Mouse (Mus musculus) adrenal gland, adult 18-20 months (tissue): ENCODE results near the gene Vmn1r215. TPM values are rescaled to one million over a fixed set of nuclear protein-coding genes. Genes with fewer than 3 reads are reported as not detected.
"Not testable (repeated sequence)": the region's sequence is repeated elsewhere in the genome, so short reads cannot be mapped to it uniquely, and the experiment has no call there.

Source experiments
- DNase-seq, 2 experiments: peaks; one replicate each; pipeline ENCODE4 v3.0.0; 2021 to 2022; ENCODE audit warnings: low spot score in 2 of 2
- long read RNA-seq, 2 experiments: library from polyadenylated mRNA; stranded (forward); transcript quantifications; one replicate each; pipeline ENCODE4 v2.0.0; 2021
- total RNA-seq, 2 experiments: library from RNA; stranded (reverse); gene quantifications; 1 replicate in 1 of 2; 2 replicates in 1 of 2; pipeline ENCODE4 v1.2.3; 2021

The Vmn1r215 gene
- total RNA-seq = not detected
- long read RNA-seq, experiment 1 = 0 reads
- long read RNA-seq, experiment 2 = 0 reads

DNA sequence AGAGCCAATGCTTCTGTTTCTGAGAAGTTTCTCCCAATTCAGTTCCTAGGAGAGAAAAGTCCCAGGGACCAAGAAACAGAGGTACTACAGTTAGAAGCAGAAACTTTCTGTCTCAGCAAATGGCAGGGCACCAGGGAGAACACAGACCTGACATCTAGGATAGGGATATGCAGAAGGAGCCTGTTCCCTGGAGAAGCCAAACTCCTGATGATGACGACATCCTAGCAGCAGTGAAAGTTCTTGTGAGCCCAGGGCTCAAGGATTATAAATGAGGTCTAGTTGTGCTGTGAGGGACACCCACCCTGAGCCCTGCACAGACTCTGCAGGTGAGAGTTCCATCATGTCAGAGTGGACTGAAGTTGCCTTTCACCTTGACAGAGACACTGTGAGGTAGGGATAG, at the start of gene Vmn1r215:
Gene Vmn1r215, plus strand, starts transcription at position 301 of the 400 bp plus-strand sequence.
- DNase-seq = no peak

DNA sequence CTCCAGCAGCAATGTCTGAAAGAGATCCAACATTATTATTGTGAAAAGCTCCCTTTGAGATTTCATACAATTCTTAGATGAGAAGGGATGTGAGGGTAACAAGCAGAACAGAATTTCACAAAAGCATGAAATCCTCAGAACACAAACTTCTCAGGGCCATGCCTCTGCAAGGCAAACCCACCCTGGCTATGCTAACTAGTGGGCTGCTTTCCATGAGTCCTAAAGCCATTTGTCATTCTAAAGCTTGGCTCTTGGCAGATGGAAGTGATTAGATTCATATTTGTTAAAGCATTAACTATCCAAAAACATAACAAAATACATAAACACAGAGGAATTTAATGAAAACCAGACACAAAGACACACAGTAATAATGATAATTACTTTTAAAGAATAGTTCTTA, 49.7 kb upstream of the Vmn1r215 start:
- DNase-seq = no peak

DNA sequence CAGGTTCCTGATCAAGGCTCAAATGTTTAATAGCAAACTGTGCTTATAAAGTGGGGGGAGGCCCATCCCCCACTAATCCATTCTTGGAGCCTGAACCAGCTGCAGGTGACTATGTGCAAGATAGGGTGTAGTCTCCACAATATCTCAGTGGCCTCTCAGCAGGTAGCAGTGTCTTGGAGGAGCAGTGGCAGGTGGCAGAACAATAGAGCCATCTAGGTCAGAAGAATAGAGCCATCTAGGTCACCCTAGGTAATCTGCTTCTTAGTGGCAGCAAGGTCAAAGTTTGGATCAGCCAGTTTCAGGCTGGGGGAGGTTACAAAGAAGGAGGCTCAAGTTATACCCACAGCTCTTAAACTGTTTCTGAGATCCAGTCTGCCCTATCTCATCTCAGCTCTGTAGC, 43.0 kb upstream of the Vmn1r215 start:
- DNase-seq = no peak

DNA sequence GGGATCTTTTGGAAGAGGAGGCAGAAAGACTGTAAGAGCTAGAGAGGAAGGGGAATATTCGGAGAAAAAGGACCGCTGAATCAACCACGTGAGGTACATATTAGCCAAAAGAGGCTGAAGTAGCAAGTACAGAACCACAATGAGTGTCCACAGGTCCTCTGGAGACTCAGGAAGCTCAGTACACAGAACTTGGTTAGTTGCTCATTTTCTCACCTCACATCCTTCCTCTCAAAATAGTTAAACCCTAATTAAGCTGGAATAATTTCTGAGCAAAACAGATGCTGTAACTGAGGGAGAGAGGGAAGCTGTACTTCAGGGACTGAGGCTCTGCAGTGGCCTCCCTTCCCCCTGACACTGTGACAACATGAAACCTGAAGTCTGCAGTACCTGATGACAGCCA, 37.7 kb upstream of the Vmn1r215 start, which contains the start of gene Vmn1r214:
Gene Vmn1r214, plus strand, starts transcription at position 301 of the 400 bp plus-strand sequence.
- DNase-seq = no peak

DNA sequence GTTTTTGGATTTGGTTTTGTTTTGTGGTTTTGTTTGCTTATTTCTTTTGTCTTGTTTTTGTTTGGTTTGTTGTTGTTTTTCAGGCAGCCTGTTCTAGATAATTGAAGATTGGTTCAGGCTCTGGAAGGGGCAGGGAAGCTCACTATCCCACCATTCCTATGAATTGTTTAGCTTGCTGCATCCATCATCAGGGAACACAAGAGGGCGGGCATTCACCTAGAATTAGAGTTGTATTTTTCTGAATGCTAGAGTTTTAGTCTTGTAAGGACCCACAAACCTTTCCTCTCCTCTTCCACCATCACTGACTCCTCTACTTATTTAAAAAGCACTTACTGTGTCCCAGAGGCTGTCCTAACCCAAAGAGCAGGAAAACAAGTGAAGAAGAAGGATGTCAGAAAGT, 10.0 kb upstream of the Vmn1r215 start:
- no peak for DNase-seq

DNA sequence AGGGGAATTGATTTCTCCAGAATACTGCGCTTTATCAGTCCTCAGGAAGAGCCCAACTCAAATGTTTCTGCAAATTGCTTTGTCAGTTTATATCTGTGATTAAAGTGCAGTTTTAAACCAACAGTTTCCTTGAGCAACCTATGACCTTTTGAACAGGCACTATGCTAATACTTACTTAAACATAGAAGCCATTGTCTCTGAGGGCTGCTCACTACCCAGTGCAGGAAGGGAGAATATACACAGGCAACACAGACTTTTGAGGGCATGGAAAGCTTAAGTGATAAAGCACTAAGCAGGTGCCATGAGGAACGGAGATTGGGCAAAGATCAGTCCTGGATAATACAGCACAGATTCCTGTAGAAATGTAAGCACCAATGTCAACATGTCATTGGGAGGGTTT, 1.5 kb downstream of the Vmn1r215 start:
- no peak for DNase-seq

DNA sequence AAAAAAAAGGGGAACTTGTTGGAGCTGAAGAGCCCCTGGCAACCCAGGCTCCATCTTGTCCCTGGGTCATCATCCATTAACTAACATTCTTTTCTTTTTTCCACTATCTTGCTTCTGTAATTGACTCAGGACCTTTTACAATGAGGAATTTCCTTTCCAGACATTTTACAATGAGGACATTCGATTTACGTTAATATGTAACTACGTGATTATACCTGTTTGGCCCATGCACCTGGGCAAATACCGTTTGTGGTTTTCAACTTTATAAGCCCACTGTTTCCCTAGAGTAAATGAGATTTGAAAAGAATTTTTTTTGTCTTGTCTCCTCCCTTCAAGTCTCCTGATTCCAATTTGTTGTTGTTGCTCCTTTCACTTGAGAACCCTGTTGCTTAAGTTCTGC, 26.6 kb downstream of the Vmn1r215 start:
- DNase-seq = no peak

DNA sequence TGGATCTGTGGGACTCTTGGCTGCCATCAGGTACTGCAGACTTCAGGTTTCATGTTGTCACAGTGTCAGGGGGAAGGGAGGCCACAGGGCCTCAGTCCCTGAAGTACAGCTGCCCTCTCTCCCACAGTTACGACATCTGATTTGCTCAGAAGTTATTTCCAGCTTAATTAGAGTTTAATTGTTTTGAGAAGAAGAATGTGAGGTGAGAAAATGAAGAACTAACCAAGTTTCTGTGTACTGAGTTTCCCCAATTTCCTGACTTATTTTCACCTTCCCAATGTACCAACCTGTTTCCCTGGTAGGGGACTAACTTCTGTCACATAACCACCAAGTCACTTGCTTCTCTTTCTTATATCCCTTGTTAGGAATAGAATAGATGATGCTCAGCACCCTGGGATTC, 50.3 kb downstream of the Vmn1r215 start, which contains the start of gene Vmn1r217:
Gene Vmn1r217, minus strand, starts transcription at position 101 of the 400 bp plus-strand sequence.
- not testable (repeated sequence) for DNase-seq

DNA sequence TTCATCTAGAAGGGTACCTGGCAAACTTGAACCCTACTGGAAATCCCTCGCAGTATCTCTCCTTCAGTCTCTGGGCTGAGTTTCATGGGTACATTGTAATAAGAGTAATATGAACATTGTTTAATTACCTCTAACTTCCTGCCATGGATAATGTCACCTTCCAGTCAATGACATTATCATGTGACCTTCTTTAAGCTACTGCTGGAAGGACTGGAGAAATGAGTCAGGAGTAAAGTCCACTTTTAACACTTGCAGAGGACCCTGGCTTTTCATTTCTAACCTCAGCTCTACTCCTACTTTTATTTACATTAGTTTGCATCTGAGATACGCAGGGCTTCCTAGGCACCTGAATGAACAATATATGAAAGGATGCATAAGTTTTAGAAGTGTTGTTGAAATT, 52.8 kb downstream of the Vmn1r215 start:
- no peak for DNase-seq

Other genes with a start within 250 kb of the Vmn1r215 start
- gene Vmn1r210, start 236.7 kb upstream of the Vmn1r215 start, total RNA-seq = not detected
- not detected for gene Vmn1r211, start 210.5 kb upstream of the Vmn1r215 start, total RNA-seq
- gene Vmn1r212, start 183.8 kb upstream of the Vmn1r215 start, total RNA-seq = not detected
- gene Vmn1r213, start 60.4 kb upstream of the Vmn1r215 start, total RNA-seq = not detected
- not detected for gene Vmn1r214, start 37.6 kb upstream of the Vmn1r215 start, total RNA-seq
- gene Vmn1r217, start 50.2 kb downstream of the Vmn1r215 start, total RNA-seq = not detected
- not detected for gene Vmn1r218, start 65.1 kb downstream of the Vmn1r215 start, total RNA-seq
- not detected for gene Vmn1r219, start 91.3 kb downstream of the Vmn1r215 start, total RNA-seq
- not detected for gene Vmn1r220, start 120.0 kb downstream of the Vmn1r215 start, total RNA-seq
- not detected for gene Vmn1r221, start 146.1 kb downstream of the Vmn1r215 start, total RNA-seq
- gene Vmn1r222, start 167.9 kb downstream of the Vmn1r215 start, total RNA-seq = not detected
- gene Vmn1r223, start 179.1 kb downstream of the Vmn1r215 start, total RNA-seq = not detected